ENCODE assay signal across 12 mouse cellular contexts in the genomic region with DNA sequence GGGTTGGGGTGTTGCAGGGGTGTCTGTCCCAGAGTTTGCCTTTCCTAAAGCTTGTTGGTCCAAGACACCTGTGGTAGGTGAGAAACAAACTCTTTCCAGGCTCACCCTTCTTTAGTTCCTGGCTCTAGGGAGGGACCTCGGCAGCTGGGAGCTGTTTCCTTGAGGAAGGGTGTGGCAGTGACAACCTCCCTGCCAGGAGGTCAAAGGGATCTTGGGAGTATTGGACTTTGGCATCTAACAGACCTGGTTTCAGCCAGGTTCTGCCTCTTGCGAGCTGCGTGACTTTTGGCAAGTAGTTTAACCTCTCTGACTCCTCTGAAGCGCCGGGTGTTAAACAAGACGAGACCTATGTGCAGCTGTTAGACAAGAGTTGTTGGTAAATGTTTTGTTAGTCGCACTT. TPM values are rescaled to one million over a fixed set of nuclear protein-coding genes. Genes with fewer than 3 reads are reported as not detected.
DNase-seq lines count a peak whose midpoint lies in the region; ATAC-seq and TF ChIP-seq lines count a peak whose summit lies in the region.
"Had no signal": no experiment of that assay in that cellular context is flagged by ENCODE, and none has a peak within 500 bp of the region (broad histone marks: within the 10 kb centered on the region; RNA-seq: fewer than 3 reads in every experiment).

No protein-coding gene starts in this region.

- TF ChIP-seq CTCF in liver, adult 2 months (IDR thresholded peaks at IDR 0.05; ENCODE audit: low read depth, low read length) = no peak

- H3K27me3 ChIP-seq in liver, adult 2 months (ENCODE audit: control insufficient read depth, insufficient read depth, low read length) = no peaks in the 10 kb centered on the region
- H3K27me3 ChIP-seq in heart, embryonic 13.5 days (replicated peaks) = no peaks in the 10 kb centered on the region
- H3K27me3 ChIP-seq in stomach, embryonic 14.5 days (ENCODE audit: control insufficient read depth, insufficient read depth, low read length) = no peaks in the 10 kb centered on the region
- H3K27me3 ChIP-seq: neural tube, embryonic 15.5 days had no signal

- H3K79me2 ChIP-seq in liver, adult 2 months (ENCODE audit: control insufficient read depth, insufficient read depth, low read length) = peaks cover 4% of the 10 kb centered on the region; the same call in 1 of the 2 replicates

- H3K27ac ChIP-seq in liver, adult 2 months (replicated peaks; ENCODE audit: insufficient read depth, low read depth, low read length) = peak overlapping the region; percentile 73
- peak overlapping the region; percentile 94 for H3K27ac ChIP-seq in heart, embryonic 13.5 days (replicated peaks)
- peak overlapping the region; percentile 80; the same call in 1 of the 2 replicates for H3K27ac ChIP-seq in stomach, embryonic 14.5 days (ENCODE audit: low read length)
- H3K27ac ChIP-seq: neural tube, embryonic 15.5 days had no signal

- DNase-seq in liver, adult 2 months (ENCODE audit: extremely low read depth, low read depth, low spot score) = peak; percentile 74
- DNase-seq in liver = no peak
- peak; percentile 64 to 79 for DNase-seq in kidney, postnatal 36 days
- DNase-seq in embryo, embryonic 9.5 days (ENCODE audit: extremely low spot score) = no peak
- no peak for DNase-seq in layer of hippocampus, adult 8-10 months (ENCODE audit: low spot score in 2 of 2)
- no peak for DNase-seq in gastrocnemius, adult 18-20 months (ENCODE audit: low spot score)
- DNase-seq: cerebellum, adult 11-12 months had no signal

- H3K9me3 ChIP-seq in heart, embryonic 13.5 days = no peaks in the 10 kb centered on the region
- no peaks in the 10 kb centered on the region for H3K9me3 ChIP-seq in stomach, embryonic 14.5 days (ENCODE audit: control insufficient read depth, low read depth, low read length)
- H3K9me3 ChIP-seq: G1E; neural tube, embryonic 15.5 days had no signal

- peaks cover 10% of the 10 kb centered on the region for H3K4me1 ChIP-seq in liver, adult 2 months (ENCODE audit: control insufficient read depth, insufficient read depth, low read length)
- H3K4me1 ChIP-seq in heart, embryonic 13.5 days = peaks cover 75% of the 10 kb centered on the region
- H3K4me1 ChIP-seq in stomach, embryonic 14.5 days (ENCODE audit: control insufficient read depth, insufficient read depth, low read length) = peaks cover 44% of the 10 kb centered on the region

- no peaks in the 10 kb centered on the region for H3K36me3 ChIP-seq in liver, adult 2 months (ENCODE audit: control insufficient read depth, insufficient read depth, low read length)
- peaks cover 19% of the 10 kb centered on the region for H3K36me3 ChIP-seq in heart, embryonic 13.5 days
- no peaks in the 10 kb centered on the region; the same call in 1 of the 2 replicates for H3K36me3 ChIP-seq in stomach, embryonic 14.5 days (ENCODE audit: control insufficient read depth, insufficient read depth, low read length)
- H3K36me3 ChIP-seq: G1E; neural tube, embryonic 15.5 days had no signal

- TF ChIP-seq POLR2A in liver, adult 2 months (IDR thresholded peaks at IDR 0.05; ENCODE audit: extremely low read depth, insufficient read depth, low read length) = no peak

- 14% methylated on average over 7 of the region's 7 CpGs for WGBS in liver, adult 2 months
- 57% methylated on average over 7 of the region's 7 CpGs for WGBS in heart, embryonic 13.5 days
- WGBS in stomach, embryonic 14.5 days = 46% methylated on average over 7 of the region's 7 CpGs

- 0 out of 2 replicates have a peak overlapping the region, but pooled peaks have one; percentile 0 for H3K9ac ChIP-seq in liver, adult 2 months (ENCODE audit: low read depth, low read length)
- H3K9ac ChIP-seq in heart, embryonic 13.5 days = peak overlapping the region; percentile 62
- H3K9ac ChIP-seq in stomach, embryonic 14.5 days (replicated peaks; ENCODE audit: low read depth, low read length) = no peak overlapping the region
- H3K9ac ChIP-seq: neural tube, embryonic 15.5 days had no signal

- H3K4me3 ChIP-seq in liver, adult 2 months (ENCODE audit: insufficient read depth, low read depth, low read length) = peak overlapping the region; percentile 5
- H3K4me3 ChIP-seq in heart, embryonic 13.5 days = peak overlapping the region; percentile 41
- H3K4me3 ChIP-seq in stomach, embryonic 14.5 days (ENCODE audit: low read depth, low read length) = no peak overlapping the region
- H3K4me3 ChIP-seq: neural tube, embryonic 15.5 days had no signal

- peak overlapping the region; percentile 60 for H3K4me2 ChIP-seq in heart, embryonic 13.5 days
- peak overlapping the region; percentile 20 for H3K4me2 ChIP-seq in stomach, embryonic 14.5 days (replicated peaks; ENCODE audit: low read depth, low read length)

- ATAC-seq in heart, embryonic 13.5 days (ENCODE audit: extremely low read depth, insufficient number of reproducible peaks, low FRiP score, low TSS enrichment) = no peak
- 0 out of 2 replicates have a peak, but pooled peaks have one; percentile 5 for ATAC-seq in stomach, embryonic 14.5 days (ENCODE audit: insufficient number of reproducible peaks, insufficient read depth, low FRiP score, low read depth)
- ATAC-seq: inflammation-experienced regulatory T-cells, adult 6 months had no signal

RNA-seq across cellular contexts. Expression of a gene that starts 29.7 kb away (rescaled TPM):
- total RNA-seq in liver, adult 2 months (2014; rRNA removed) = 2.5 and 5.3 TPM in 2 replicates
- polyA plus RNA-seq in liver, adult 2 months (2012; rRNA removed) = 5.1 and 5.8 TPM in 2 replicates
- 6.4 and 6.5 TPM in 2 replicates for polyA plus RNA-seq in heart, embryonic 13.5 days (2015; fragmentation: Nextera tagmentation; extraction: Ambion mirVana)
- 10.4 and 10.8 TPM in 2 replicates for polyA plus RNA-seq in stomach, embryonic 14.5 days (2014; fragmentation: Nextera tagmentation; extraction: Ambion mirVana)
- total RNA-seq in layer of hippocampus, adult 8-10 months (2022) = 10 to 100 TPM; 11.3 to 16.7 (median 15.4) TPM
- total RNA-seq in gastrocnemius, adult 18-20 months (2021) = 1 to 10 TPM; 5.1 to 6.2 TPM

RNA-seq across cellular contexts. Expression of a gene that starts 41.3 kb away (rescaled TPM):
- total RNA-seq in liver, adult 2 months (2014; rRNA removed) = not detected in 2 replicates
- not detected in 2 replicates for polyA plus RNA-seq in liver, adult 2 months (2012; rRNA removed)
- polyA plus RNA-seq in heart, embryonic 13.5 days (2015; fragmentation: Nextera tagmentation; extraction: Ambion mirVana) = not detected in 2 replicates
- polyA plus RNA-seq in stomach, embryonic 14.5 days (2014; fragmentation: Nextera tagmentation; extraction: Ambion mirVana) = 0.83 and 0.91 TPM in 2 replicates
- total RNA-seq in layer of hippocampus, adult 8-10 months (2022) = under 1 TPM in 1 of 4 experiments, not detected in 3; 0.34 TPM
- total RNA-seq in gastrocnemius, adult 18-20 months (2021) = not detected
- total RNA-seq: G1E had no signal
- polyA plus RNA-seq: G1E had no signal

Comparison
In these comparisons a context has a peak if more than half of its experiments do, and no peak if none do; other contexts are left out.
1. DNase-seq: peak in liver, adult 2 months (single experiment) and kidney, postnatal 36 days (2 of 2); none in liver (single experiment), embryo, embryonic 9.5 days (single experiment), layer of hippocampus, adult 8-10 months (0 of 2) and gastrocnemius, adult 18-20 months (single experiment).
2. Peak in every context shown above with its lines, with median percentiles within 50 percentile points of each other: H3K27ac ChIP-seq.